8 mouse cellular contexts compared by ENCODE assay signal in the genomic region with DNA sequence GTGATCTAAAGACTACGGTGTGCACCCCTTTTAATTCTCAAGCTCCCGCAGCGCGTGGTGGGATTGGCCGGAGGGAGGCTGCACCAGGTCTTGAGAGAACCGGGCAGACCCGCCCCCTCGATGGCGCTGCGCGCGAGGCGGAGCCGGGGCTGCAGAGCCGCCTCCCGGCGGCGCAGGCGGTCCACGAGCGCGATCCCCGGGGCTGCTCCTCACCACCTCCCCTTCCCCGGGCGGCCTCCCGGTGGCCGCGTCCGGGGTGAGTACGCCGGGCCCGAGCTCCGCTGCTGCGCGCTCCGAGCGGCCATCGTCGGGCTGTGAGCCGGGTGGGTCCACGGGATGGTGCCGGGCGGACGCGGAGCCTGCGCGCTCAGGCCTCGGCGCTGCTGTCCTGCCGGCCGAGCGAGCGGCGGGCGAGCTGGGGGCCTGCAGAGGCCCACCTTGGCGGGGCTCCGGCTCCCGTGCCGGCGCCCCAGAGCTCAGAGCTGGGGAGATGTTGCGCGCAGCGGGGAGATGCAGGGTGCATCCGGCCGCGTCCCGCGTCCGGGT. TPM values are rescaled to one million over a fixed set of nuclear protein-coding genes. Genes with fewer than 3 reads are reported as not detected.
DNase-seq lines count a peak whose midpoint lies in the region; ATAC-seq lines count a peak whose summit lies in the region.

A gene (plus strand): TSS at position 152 of the 546 bp plus-strand sequence.

- H3K9ac ChIP-seq in forebrain, embryonic 11.5 days (ENCODE audit: low read length), result peak within 1 kb of the TSS; percentile 78
- peak within 1 kb of the TSS; percentile 90 for H3K9ac ChIP-seq in heart, embryonic 14.5 days (ENCODE audit: low read length)
- peak within 1 kb of the TSS; percentile 52 for H3K9ac ChIP-seq in liver, embryonic 12.5 days
- H3K9ac ChIP-seq in neural tube, embryonic 11.5 days (ENCODE audit: low read length), result peak within 1 kb of the TSS; percentile 78

- peak; percentile 94 for ATAC-seq in forebrain, embryonic 11.5 days (replicated peaks; ENCODE audit: low FRiP score)
- ATAC-seq in heart, embryonic 14.5 days (ENCODE audit: insufficient number of reproducible peaks, insufficient read depth, low FRiP score, low read depth), result peak; percentile 94
- peak; percentile 71 for ATAC-seq in liver, embryonic 12.5 days
- peak; percentile 96 for ATAC-seq in neural tube, embryonic 11.5 days (ENCODE audit: insufficient read depth, low FRiP score, low TSS enrichment)

- H3K9me3 ChIP-seq in forebrain, embryonic 11.5 days (ENCODE audit: control insufficient read depth, low read length), result no peaks in the 10 kb centered on the region
- no peaks in the 10 kb centered on the region for H3K9me3 ChIP-seq in heart, embryonic 14.5 days (ENCODE audit: control insufficient read depth, low read length)
- no peaks in the 10 kb centered on the region for H3K9me3 ChIP-seq in liver, embryonic 12.5 days (replicated peaks)
- no peaks in the 10 kb centered on the region for H3K9me3 ChIP-seq in neural tube, embryonic 11.5 days (ENCODE audit: control insufficient read depth, low read length)

- H3K36me3 ChIP-seq in forebrain, embryonic 11.5 days (ENCODE audit: control insufficient read depth, insufficient read depth, low read length), result no peaks in the 10 kb centered on the region
- 0 out of 2 replicates have a peak, but pooled peaks cover 3% of the 10 kb centered on the region for H3K36me3 ChIP-seq in heart, embryonic 14.5 days (ENCODE audit: control insufficient read depth, insufficient read depth, low read length)
- no peaks in the 10 kb centered on the region for H3K36me3 ChIP-seq in liver, embryonic 12.5 days
- H3K36me3 ChIP-seq in neural tube, embryonic 11.5 days (ENCODE audit: control insufficient read depth, insufficient read depth, low read length), result no peaks in the 10 kb centered on the region

- no peaks in the 10 kb centered on the region for H3K4me1 ChIP-seq in forebrain, embryonic 11.5 days (replicated peaks; ENCODE audit: control insufficient read depth, insufficient read depth, low read length)
- peaks cover 0 to 2% of the 10 kb centered on the region in 2 experiments; a peak in 1 of 4 replicates for H3K4me1 ChIP-seq in heart, embryonic 14.5 days (ENCODE audit: control insufficient read depth in 2 of 2, insufficient read depth in 2 of 2, low read length in 2 of 2)
- H3K4me1 ChIP-seq in liver, embryonic 12.5 days, result no peaks in the 10 kb centered on the region
- H3K4me1 ChIP-seq in neural tube, embryonic 11.5 days (ENCODE audit: control insufficient read depth, insufficient read depth, low read length), result peaks cover 5% of the 10 kb centered on the region; the same call in 1 of the 2 replicates

- H3K4me3 ChIP-seq in forebrain, embryonic 11.5 days (ENCODE audit: low read depth, low read length), result peak within 1 kb of the TSS; percentile 78
- H3K4me3 ChIP-seq in heart, embryonic 14.5 days (ENCODE audit: control insufficient read depth in 1 of 2, insufficient read depth in 1 of 2, low read depth in 1 of 2, low read length in 2 of 2), result peak within 1 kb of the TSS; percentile 90 to 97
- peak within 1 kb of the TSS; percentile 59 for H3K4me3 ChIP-seq in liver, embryonic 12.5 days
- peak within 1 kb of the TSS; percentile 62 for H3K4me3 ChIP-seq in neural tube, embryonic 11.5 days (ENCODE audit: low read depth, low read length)

- H3K27ac ChIP-seq in forebrain, embryonic 11.5 days (ENCODE audit: low read depth, low read length), result peak within 1 kb of the TSS; percentile 50
- peak within 1 kb of the TSS; percentile 73 to 83 for H3K27ac ChIP-seq in heart, embryonic 14.5 days (replicated peaks in 1 of 2; ENCODE audit: control insufficient read depth in 1 of 2, insufficient read depth in 1 of 2, low read depth in 2 of 2, low read length in 2 of 2)
- no peak within 1 kb of the TSS for H3K27ac ChIP-seq in liver, embryonic 12.5 days
- 0 out of 2 replicates have a peak within 1 kb of the TSS, but pooled peaks have one; percentile 21 for H3K27ac ChIP-seq in neural tube, embryonic 11.5 days (ENCODE audit: low read depth, low read length)

- WGBS in forebrain, embryonic 11.5 days, result 0% methylated on average over 66 of the region's 69 CpGs
- WGBS in heart, embryonic 14.5 days, result under 1% methylated on average over 69 of the region's 69 CpGs
- under 1% methylated on average over 60 of the region's 69 CpGs for WGBS in liver, embryonic 12.5 days (ENCODE audit: insufficient replicate concordance)
- WGBS in neural tube, embryonic 11.5 days, result under 1% methylated on average over 59 of the region's 69 CpGs

- DNase-seq in spleen, adult 18-20 months, result peak; percentile 24 to 45
- DNase-seq in spleen, postnatal 14 days (ENCODE audit: low spot score in 2 of 2), result no peak
- peak; percentile 87 for DNase-seq in forebrain, embryonic 11.5 days (ENCODE audit: low spot score)
- DNase-seq in kidney, postnatal 10 days, result peak; percentile 91
- DNase-seq in neural tube, embryonic 11.5 days (ENCODE audit: low spot score), result peak; percentile 87
- DNase-seq in testis, postnatal 10 days (ENCODE audit: low spot score), result peak; percentile 82

- H3K27me3 ChIP-seq in forebrain, embryonic 11.5 days (ENCODE audit: control insufficient read depth, insufficient read depth, low read length), result no peaks in the 10 kb centered on the region; the same call in 1 of the 2 replicates
- H3K27me3 ChIP-seq in heart, embryonic 14.5 days (ENCODE audit: control insufficient read depth, insufficient read depth, low read length), result no peaks in the 10 kb centered on the region
- peaks cover 64% of the 10 kb centered on the region for H3K27me3 ChIP-seq in liver, embryonic 12.5 days (replicated peaks)
- H3K27me3 ChIP-seq in neural tube, embryonic 11.5 days (ENCODE audit: control insufficient read depth, insufficient read depth, low read length), result no peaks in the 10 kb centered on the region

- peak within 1 kb of the TSS; percentile 88 for H3K4me2 ChIP-seq in forebrain, embryonic 11.5 days (ENCODE audit: low read depth, low read length, severe bottlenecking)
- H3K4me2 ChIP-seq in heart, embryonic 14.5 days (ENCODE audit: low read length), result peak within 1 kb of the TSS; percentile 79
- peak within 1 kb of the TSS; percentile 71 for H3K4me2 ChIP-seq in liver, embryonic 12.5 days
- H3K4me2 ChIP-seq in neural tube, embryonic 11.5 days (ENCODE audit: low read depth), result peak within 1 kb of the TSS; percentile 65

RNA-seq across cellular contexts. Expression of the gene that starts here (rescaled TPM):
- 28.3 and 29.9 TPM in 2 replicates for polyA plus RNA-seq in forebrain, embryonic 11.5 days (2014; fragmentation: Nextera tagmentation; extraction: Ambion mirVana)
- 26.2 and 27.4 TPM in 2 replicates for polyA plus RNA-seq in heart, embryonic 14.5 days (2014; fragmentation: Nextera tagmentation; extraction: Ambion mirVana)
- polyA plus RNA-seq in liver, embryonic 12.5 days (2016; fragmentation: Nextera tagmentation; extraction: Ambion mirVana), result 4.7 and 5.7 TPM in 2 replicates
- polyA plus RNA-seq in neural tube, embryonic 11.5 days (2014; fragmentation: Nextera tagmentation; extraction: Ambion mirVana), result 21.5 and 23.7 TPM in 2 replicates

Comparison
In these comparisons a context has a peak if more than half of its experiments do, and no peak if none do; other contexts are left out.
1. DNase-seq: peak in spleen, adult 18-20 months (2 of 2), forebrain, embryonic 11.5 days (single experiment), kidney, postnatal 10 days (single experiment), neural tube, embryonic 11.5 days (single experiment) and testis, postnatal 10 days (single experiment); none in spleen, postnatal 14 days (0 of 2).
2. Peak in every context shown above with its lines, with median percentiles within 50 percentile points of each other: ATAC-seq, H3K4me2 ChIP-seq, H3K4me3 ChIP-seq and H3K9ac ChIP-seq.